Mouse (Mus musculus) embryo, embryonic 10 days (tissue): Measurements from ENCODE around the gene Akap10.
"Not testable (repeated sequence)": the region's sequence is repeated elsewhere in the genome, so short reads cannot be mapped to it uniquely, and the experiment has no call there.

ENCODE experiments used
- DNase-seq: peaks from one replicate; pipeline ENCODE4 v3.0.0-alpha.2; 2015; ENCODE audit warnings: low spot score

The Akap10 gene

DNA sequence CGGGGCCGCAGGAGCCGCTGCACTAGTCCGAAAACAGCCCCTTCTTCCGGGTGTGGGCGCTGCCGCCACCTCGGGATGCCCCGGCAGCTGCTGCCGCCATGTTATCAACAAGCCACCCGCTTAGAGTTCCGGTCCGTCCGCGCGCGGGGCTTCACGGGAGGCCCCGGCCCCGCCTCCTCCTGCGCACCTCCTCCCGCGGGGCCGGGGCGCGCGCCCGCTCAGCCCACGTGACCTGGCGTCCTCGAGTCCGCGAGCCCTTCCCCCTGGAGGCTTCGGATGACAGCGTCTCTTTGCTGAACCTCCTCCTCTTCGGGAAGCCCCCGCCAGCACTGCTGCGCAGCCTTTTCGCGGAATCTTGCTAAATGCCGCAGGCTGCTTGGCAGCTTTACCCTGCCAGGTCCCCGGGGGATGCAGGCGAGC, at the start of gene Akap10:
TSS of gene Akap10 (minus strand) at position 155 of the 420 bp plus-strand sequence.
- DNase-seq: peak; percentile 96

DNA sequence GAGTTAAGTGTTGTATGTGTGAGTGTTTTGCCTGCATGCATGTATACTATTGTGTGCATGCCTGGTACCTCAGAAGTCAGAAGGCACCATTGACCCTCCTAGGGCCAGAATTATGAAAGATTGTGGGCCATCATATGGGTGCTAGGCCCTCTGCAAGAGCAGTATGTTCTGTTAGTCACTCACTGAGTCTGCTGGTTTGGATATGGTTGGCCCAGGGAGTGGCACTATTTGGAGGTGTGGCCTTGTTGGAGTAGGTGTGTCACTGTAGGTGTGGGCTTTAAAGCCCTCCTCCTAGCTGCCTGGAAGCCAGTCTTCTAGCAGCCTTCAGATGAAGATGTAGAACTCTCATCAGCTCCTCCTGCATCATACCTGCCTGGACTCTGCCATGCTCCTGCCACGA, 45.7 kb upstream of the Akap10 start:
- DNase-seq: no peak

DNA sequence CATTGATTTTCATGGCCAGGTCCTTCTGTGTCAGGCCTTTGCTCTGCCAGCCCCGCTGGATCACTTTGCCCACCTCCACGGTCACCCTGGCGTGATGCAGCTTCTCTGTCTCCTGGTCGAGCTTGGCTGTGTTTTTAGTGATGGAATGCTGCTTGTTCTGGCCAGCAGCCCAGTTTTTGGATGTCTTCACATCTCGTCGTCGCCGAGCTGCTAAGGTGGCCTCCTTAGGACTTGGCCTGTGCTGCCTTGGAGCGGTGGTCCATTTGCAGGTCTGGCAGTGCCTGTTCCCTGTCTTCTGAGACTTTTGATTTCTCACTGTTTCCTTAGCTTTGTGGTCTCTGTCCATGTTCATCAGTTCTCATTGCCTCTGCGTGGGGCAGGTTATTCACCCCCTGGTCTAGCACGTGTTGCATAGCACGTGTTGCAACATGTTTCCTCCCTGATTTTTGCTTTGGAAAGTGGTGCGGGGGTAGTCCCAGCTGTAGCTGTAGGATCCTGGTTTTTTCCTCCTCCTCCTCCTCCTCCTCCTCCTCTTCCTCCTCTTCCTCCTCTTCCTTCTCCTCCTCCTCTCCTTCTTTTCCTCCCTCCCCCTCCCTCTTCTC, 44.2 kb upstream of the Akap10 start:
- no peak for DNase-seq

DNA sequence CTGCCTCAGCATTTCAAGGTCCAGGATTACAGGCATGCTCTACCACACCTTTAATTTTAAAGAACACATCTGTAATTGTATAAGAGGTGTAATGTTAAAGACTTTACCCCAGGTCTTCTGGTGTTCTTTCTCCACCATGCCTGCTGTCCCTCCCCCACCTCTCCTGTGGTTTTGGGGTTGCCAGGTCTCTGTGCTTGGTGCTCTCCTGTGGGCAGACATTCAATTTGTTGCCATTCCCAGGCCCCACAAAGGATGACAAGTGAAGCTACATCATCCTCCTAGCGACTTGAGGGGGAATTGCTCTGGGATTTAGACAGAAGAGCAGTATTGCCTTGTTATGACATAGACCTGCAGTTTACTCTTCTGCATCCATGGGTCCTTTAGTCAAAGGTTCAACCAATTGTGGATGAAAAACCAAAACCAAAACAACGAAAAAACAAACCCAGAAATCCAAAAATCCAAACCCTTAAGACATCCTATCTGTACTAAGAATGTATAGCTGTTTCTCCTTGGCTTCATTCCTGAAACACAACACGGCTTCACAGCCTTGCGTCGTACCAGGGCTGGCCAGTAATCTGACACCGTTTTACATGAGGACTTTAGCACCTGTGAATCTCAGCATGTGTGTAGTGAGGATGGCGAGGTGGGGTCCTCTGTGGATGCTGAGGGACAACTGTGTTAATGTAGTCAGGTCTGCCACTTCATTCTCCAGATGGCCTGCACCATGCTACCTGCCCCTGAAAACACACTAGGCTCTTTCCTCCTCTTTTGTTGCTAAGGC, 41.6 kb upstream of the Akap10 start:
- DNase-seq: no peak

DNA sequence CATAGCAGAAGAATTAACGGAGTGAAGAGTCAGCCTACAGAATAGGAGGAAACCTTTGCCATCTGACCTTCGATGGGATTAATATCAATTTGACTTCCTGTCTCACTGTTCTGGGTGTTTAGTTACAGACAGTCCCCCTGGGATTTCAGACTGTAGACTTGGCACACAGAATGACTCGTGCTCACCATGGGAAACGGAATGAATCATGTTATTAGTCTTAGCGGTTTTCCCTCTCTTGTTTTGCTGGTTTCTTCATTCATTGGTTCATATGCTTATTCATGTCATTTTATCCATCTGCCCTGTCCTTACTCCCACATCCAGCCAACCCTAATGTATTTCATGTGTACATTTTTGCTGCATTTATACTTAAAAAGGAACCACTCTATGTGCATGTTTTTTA, 40.8 kb upstream of the Akap10 start:
- no peak for DNase-seq

DNA sequence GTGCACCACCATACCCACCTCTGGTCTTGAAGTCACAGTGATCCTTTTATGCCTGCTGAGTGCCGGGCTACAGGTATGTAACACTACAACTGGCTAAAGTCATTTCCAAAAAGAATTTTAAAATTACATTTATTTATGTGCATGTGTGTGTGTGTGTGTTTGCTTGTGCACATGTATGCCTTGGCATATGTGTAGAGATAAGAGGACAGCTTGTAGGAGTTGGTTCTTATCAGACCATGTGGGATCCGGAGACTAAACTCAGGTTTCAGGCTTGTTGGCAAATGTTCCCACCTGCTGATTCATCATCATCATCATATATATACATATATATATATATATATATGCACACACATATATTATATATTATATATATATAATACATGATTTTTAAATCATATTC, 38.8 kb upstream of the Akap10 start:
- DNase-seq: no peak

DNA sequence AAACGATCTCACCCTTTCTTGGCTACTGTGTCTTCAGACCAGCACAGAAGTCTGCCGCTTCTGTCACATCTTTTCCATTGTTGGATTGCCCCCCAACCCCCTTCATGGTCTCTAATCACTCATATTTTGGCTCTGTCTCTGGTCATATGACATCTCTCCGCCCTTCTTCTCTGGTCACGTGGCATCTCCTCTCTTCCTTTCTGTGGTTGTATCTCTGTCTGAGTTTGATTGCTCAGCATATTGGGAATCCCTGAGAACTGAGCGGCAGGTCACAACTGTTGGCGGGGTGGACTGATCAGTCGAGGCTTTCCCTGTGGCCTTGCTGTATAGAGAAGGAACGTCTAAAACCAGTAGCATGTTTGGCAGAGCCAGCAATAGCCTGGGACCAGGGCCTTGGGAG, 37.0 kb upstream of the Akap10 start:
- DNase-seq: no peak

DNA sequence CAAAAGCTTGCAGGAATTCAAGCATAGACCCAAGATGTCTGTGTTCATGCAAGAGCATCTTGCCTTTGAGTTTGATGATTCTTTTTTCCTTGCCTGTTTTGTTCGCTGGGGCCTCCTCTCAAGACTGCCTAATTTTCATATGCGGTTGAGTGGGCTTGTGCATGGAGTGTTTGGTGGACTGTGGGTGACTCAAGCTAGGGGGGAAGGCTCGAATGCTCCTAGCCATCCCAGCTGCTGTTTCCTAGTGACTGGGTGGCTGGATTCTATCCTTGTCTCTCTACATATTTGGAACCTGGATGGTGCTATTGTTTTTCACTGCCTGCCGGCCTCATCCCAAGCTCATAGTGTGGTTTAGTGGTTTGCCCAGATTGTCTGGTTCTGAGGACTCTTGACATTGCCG, 34.6 kb upstream of the Akap10 start:
- no peak for DNase-seq

DNA sequence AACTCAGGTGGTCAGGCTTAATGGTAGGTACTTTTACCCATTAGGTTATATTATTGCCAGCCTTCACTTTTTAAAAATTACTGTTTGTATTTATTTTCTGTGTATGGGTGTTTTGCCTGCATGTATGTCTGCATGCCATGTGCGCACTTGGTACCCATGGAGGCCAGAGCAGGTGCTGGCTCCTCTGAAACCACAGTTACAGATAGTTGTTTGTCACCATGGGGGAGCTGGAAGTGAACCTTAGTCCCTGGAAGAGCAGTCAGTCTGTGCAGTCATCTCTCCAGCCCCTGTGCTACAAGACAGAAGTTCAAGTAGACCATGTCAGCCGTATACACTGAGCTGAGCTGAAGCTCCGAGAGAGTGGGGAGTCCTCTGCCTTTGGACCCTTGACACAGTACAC, 33.1 kb upstream of the Akap10 start:
- no peak for DNase-seq

DNA sequence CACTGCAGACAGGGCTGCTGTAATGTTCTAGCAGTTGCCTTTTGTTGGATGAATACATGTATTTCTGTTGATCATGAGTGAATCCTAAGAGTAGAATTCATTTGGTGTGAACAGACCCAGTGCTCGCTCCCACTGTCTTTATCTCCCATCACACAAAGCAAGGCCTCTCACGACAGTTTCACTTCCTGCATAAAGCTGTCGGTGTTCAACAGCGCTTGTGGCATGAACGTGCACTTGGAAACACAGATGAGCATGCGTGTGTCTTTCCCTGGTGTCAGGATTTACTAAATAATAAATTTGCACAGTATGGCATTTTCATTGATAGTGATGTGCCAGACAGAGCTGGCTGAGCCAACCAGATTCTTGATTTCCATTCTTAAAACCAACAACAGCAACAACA, 32.6 kb upstream of the Akap10 start:
- DNase-seq: no peak

DNA sequence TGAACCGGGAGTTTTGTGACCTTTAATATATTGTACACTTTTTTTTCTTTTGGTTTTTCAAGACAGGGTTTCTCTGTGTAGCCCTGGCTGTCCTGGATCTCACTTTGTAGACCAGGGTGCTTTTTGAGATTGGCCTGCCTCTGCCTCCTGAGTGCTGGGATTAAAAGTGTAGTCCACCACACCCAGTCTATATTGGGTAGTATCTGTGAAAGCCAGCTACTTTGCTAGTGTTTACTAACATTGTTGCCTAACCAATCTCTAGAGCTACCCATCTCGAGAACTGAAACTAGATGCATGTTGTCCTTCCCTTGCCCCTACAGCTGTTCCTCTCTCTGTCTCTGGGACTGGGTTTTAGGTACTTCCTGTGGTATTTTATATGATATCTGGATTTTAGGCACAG, 30.0 kb upstream of the Akap10 start:
- no peak for DNase-seq

DNA sequence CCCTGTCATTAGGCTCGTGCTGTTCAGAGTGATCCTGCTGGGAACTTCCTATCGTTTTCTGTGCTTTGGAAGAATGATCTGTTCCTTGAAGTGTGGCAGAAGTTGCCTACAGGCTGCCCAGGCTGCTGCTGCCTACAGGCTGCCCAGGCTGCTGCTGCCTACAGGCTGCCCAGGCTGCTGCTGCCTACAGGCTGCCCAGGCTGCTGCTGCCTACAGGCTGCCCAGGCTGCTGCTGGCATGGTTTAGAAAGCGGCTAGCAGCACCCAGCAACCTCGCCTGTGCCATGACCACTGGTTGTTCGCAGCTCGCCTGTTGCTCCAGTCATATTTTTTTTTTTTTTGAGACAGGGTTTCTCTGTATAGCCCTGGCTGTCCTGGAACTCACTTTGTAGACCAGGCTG, 28.7 kb upstream of the Akap10 start:
- not testable (repeated sequence) for DNase-seq

DNA sequence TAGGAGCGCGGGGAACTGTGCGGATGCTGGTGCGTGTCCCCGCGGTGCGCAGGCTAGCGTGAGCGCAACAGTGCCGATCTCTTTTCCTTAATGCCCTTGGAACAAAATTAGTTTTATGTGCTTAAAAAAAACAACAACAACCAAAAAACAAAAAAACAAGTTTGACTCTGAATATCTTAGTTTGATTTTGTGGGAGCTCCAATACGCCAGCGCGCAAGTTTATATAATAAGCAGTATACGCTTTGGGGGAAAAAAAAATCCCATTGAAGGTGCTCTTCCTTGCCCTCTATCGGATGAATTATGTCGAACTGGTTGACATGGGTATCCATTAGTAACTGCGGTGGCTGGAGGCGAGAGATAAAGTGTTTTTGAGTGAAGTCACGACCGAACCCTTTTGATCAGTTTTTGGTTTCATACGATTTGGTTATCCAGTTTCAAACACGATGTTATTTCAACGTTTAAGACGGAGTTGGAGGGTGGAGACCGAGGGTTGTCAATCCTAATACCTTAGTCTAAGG, 27.3 kb upstream of the Akap10 start:
- DNase-seq: peak; percentile 57

DNA sequence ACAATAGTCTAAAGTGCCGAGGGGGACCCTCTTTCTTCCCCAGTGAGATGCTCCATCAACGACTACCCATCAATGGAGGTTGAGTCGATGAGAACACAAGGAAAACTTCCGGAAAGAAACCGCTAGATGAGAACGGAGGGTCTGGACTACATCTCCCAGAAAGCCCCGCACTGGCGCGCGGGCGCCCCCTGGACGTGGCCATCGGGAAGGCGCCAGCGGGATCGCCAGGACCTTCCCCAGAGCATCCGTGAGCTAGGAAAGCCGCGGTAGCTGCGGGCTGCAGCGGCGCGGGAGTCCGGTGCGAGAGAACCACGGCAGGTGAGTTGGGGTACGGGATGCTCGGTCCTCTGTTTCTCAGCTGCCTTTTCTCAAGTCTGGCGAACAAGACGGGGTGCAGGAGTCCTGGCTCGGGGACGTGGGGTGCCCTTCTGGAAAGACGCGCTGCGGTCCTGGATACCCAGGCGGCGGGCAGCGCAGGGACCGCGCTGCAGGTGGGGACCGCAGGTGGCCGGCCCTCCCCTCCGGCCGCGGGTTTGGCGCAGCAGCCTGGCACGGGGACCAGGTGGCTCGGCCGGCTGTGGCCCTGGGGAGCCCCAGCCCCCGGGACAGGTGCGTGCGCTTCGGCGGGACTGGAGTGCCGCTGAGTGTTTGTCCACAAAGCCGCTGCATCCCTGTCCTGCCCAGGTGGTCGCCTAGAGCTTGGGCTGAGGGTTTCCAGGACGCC, 26.7 kb upstream of the Akap10 start, which contains the start of gene Specc1:
TSS of gene Specc1 (plus strand) at position 192 of the 724 bp plus-strand sequence.
- DNase-seq: peak; percentile 86

DNA sequence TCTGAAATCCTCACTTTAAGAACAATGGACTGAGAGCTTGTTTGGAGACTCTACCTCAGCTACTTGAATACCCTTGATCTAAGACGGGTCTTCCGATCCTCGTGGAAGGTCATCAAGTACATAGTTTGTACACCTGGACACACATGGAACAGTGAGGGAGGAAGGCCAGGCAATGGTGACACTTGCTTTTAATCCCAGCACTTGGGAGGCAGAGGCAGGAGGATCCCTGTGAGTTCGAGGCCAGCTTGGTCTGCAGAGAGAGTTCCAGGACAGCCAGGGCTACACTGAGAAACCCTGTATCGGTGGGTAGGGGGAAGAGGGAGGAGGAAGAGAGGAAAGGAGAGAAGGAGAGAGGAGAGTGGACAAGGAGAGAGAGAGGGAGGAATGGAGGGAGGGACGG, 25.9 kb upstream of the Akap10 start:
- no peak for DNase-seq

DNA sequence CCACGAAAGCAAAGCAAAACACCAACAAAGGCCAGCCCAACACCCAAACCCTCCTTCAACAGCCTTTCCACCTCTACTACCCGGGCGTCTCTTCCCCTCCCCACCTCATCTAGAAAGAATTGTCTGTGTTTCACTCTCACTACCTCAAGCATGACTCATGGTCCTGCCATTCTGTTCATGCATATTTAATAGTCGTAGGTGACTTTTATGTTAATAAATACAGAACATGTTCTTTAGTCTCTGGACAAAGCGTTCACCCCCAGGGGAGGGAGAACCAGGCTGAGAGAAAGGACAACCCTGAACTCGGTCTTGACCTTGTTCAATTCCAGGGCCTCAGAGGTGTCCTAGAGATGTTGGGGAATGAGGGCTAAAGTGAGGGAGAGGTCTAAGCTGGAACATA, 25.1 kb upstream of the Akap10 start:
- DNase-seq: no peak

DNA sequence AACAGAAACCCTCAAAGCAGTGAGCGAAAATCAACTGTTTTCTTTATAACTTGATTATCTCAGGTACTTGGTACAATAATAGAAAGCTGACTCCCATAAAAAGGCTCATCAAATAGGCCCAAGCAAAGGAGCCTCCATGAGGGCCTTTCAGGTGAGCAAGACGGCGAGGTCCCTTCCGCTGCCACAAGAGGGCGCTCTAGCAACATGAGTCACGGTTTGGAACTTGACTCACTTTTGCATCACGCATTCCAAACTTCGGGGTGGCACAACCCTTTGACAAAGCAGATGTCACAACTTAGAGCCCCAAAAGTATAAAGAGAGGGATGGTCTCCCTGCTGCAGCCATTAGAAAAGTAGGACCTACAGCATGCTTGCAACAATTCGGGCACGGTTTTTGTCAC, 20.6 kb upstream of the Akap10 start:
- DNase-seq: peak; percentile 94

DNA sequence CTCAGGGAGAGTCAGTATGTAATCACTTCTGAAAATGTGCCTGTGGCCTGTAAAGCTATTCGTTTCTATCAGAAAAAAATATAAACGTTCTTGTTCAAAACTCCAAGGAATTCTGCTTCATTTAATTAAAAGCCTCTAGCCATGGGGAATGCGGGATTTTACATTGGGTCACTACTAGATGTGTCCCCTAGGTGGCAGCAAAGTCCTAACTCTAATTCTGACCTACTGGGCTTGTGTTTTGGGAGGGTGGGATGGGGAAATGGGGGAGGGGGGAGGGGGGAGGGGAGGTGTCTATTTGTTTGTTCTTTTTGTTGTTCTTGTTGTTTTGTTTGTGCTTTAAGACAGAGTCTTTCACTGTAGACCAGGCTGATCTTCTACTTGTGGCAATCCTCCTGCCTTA, 19.3 kb upstream of the Akap10 start:
- peak; percentile 72 for DNase-seq

DNA sequence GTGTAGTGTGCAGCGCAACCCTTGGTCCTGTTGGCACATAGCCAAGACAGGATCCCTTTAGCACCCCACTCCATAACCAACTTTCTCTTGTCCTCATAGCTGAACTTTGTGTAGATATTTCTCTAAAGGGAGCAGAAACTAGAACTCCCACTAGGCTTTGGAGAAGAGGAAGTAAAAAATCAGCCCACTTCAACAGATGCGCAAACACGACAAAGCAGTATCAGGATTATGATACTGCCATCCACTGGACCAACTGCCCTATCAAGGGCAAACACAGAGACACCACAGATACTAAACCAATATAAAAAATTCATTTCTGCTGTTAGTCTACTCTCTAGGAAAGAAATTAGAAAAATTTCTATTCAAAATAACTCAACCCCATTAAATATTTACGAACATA, 16.6 kb upstream of the Akap10 start:
- no peak for DNase-seq

DNA sequence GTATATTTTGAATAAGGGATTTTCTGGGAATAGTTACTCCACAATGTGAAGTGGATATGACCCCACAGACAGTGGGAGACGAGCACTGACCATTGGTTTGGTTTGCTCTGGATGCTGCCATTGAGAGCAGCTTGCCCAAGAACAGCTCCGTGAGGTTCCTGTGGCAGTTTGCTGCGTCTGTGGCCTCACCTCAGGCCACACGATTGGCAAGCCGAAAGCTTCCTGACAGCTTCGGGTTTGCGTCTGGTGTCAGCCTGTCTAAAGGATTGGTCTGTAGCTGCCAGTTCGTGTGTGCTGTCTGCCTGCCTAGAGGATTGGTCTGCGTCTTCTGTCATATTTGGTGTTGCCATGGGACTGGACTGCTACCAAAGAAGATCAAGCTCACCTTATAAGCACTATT, 14.4 kb upstream of the Akap10 start:
- no peak for DNase-seq

DNA sequence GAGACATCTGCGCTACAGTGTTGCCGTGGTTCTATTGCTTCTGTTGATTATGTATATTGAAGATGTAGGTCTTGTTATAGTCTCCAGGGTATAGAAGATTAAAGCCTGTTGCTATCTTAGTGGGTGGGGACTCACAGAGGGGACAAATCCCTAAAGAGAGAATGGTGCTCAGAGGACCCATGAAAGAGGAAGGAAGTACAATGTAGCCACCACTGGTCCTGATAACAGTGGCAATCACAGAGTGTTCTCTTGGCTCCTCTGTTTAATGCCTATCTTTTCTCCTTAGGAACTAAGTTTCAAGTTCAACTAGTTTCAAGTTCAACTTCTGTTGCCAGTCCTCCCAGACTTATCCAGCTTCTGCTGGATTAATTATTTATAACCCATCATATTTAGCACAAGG, 12.9 kb upstream of the Akap10 start:
- DNase-seq: no peak

DNA sequence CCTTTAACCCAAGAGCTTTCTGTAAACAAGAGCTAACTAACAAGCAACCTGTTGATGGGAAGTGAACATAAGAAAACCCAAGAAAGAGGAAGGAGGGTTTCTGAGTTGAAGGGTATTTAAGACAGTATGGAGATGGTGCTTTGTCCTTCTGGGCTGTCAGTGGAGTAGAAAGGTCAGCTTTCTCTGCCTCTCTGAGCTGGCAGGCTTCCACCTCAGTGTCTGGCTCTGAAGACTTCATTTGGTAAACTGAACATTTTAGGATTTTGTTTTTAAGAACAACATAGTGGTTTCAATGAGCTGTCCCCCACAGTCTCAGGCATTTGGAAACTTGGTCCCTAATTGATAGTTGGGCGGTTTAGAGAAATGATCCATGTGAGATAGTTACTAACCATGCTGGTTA, 7.7 kb upstream of the Akap10 start:
- DNase-seq: no peak
